Comparison of ENCODE assay signal across 39 mouse cellular contexts in genomic region chr14:46375796-46376195, GRCm38 (mm10). TPM values are rescaled to one million over a fixed set of nuclear protein-coding genes. Genes with fewer than 3 reads are reported as not detected.
"Had no signal": no experiment of that assay in that cellular context is flagged by ENCODE, and none has a peak within 500 bp of the region (broad histone marks: within the 10 kb centered on the region; RNA-seq: fewer than 3 reads in every experiment).

No protein-coding gene starts in this region.

- H3K4me3 ChIP-seq: heart, embryonic 10.5 days; heart, embryonic 12.5 days; hindbrain, embryonic 13.5 days; hindbrain, embryonic 15.5 days; kidney, embryonic 15.5 days; limb, embryonic 13.5 days; limb, embryonic 15.5 days had no signal

- DNase-seq: gastrocnemius, postnatal 14 days; gastrocnemius, postnatal 36 days; heart, adult 18-20 months; heart, postnatal 10 days; heart, postnatal 36 days; kidney, adult 11 months; kidney, adult 2 months; kidney, adult 9 months; kidney, postnatal 14 days; kidney, postnatal 36 days; layer of hippocampus, adult 9-11 months; layer of hippocampus, postnatal 36 days; left cerebral cortex, postnatal 4 days had no signal

- H3K4me2 ChIP-seq: heart, embryonic 12.5 days; hindbrain, embryonic 13.5 days; hindbrain, embryonic 15.5 days; kidney, embryonic 15.5 days; limb, embryonic 13.5 days; limb, embryonic 15.5 days had no signal

- H3K27ac ChIP-seq: heart, embryonic 10.5 days; hindbrain, embryonic 13.5 days; hindbrain, embryonic 15.5 days; hindbrain, postnatal 0 days; kidney, embryonic 15.5 days; kidney, postnatal 0 days; limb, embryonic 13.5 days; limb, embryonic 15.5 days had no signal

- H3K9me3 ChIP-seq: heart, embryonic 10.5 days; heart, embryonic 12.5 days; hindbrain, embryonic 13.5 days; hindbrain, embryonic 15.5 days; kidney, embryonic 15.5 days; limb, embryonic 13.5 days; limb, embryonic 15.5 days had no signal

- ATAC-seq: hindbrain, postnatal 0 days; intestine, embryonic 16.5 days had no signal

- H3K36me3 ChIP-seq: heart, embryonic 10.5 days; heart, embryonic 12.5 days; hindbrain, embryonic 13.5 days; hindbrain, embryonic 15.5 days; kidney, embryonic 15.5 days; limb, embryonic 13.5 days; limb, embryonic 15.5 days had no signal

- H3K9ac ChIP-seq: heart, embryonic 12.5 days; hindbrain, embryonic 13.5 days; hindbrain, embryonic 15.5 days; kidney, embryonic 15.5 days; limb, embryonic 13.5 days; limb, embryonic 15.5 days had no signal

- H3K27me3 ChIP-seq: heart, embryonic 12.5 days had no signal

RNA-seq across cellular contexts. Expression of gene Gm15217, which starts 3.4 kb away (rescaled TPM):
- total RNA-seq: gastrocnemius, adult 18-20 months; gastrocnemius, adult 8-10 months; gastrocnemius, postnatal 14 days; gastrocnemius, postnatal 36 days; heart, adult 18-20 months; heart, adult 8-10 months; heart, postnatal 10 days; heart, postnatal 36 days; hematopoietic stem cell, adult 5-6 weeks; hindbrain, postnatal 0 days; layer of hippocampus, adult 18-20 months; layer of hippocampus, adult 8-10 months; layer of hippocampus, postnatal 14 days; layer of hippocampus, postnatal 36 days; left cerebral cortex, adult 18-20 months; left cerebral cortex, adult 8-10 months; left cerebral cortex, postnatal 10 days; left cerebral cortex, postnatal 25 days; left cerebral cortex, postnatal 4 days had no signal
- polyA plus RNA-seq: heart, embryonic 14.5 days; heart, embryonic 16.5 days; hindbrain, embryonic 11.5 days; hindbrain, embryonic 13.5 days; hindbrain, embryonic 15.5 days; hindbrain, postnatal 0 days; large intestine, adult 2 months; limb, embryonic 11.5 days had no signal
